Mouse (Mus musculus) heart, adult 2 months (tissue): Measurements from ENCODE around the gene Hoxb9.

ENCODE experiments used
- CTCF ChIP-seq: fragments of 200-600 bp; IDR thresholded peaks from 2 replicates; pipeline ENCODE4 v1.8.1; 2022; ENCODE audit warnings: antibody characterized with exemption, mild to moderate bottlenecking, moderate library complexity
- EP300 ChIP-seq: fragments of 200-500 bp; IDR thresholded peaks from 2 replicates; pipeline ENCODE4 v1.6.1; 2011; ENCODE audit warnings: low read depth, low read length, control low read depth; ENCODE audit not compliant: insufficient read depth
- POLR2A ChIP-seq: fragments of 200-500 bp; IDR thresholded peaks from 2 replicates; pipeline ENCODE4 v1.6.1; 2011; ENCODE audit warnings: mild to moderate bottlenecking, low read depth, low read length, control low read depth; ENCODE audit not compliant: insufficient read depth

DNA sequence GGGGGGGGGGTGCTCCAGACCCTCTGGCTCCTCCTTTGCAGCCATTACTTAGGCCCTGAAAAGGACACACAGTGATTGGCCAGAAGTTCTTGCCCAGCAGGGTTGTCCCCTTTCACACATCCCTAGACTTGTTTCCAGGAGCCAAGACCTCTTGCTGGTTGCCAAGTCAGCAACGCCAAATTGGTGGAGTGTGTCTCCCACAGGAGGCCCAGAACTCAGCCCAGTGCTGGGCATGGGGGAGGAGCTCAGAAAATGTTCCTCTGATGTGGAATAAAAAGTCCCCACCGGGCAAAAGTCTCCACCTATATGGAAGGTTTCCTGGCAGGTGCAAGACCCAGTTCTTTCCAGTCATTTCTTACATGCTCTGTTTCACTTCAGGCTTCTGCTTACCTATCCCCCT, 12.2 kb upstream of the Hoxb9 start:
- TF ChIP-seq EP300 (no peak), CTCF (no peak), POLR2A (no peak)
